8 mouse cellular contexts compared by ENCODE assay signal in the genomic region with DNA sequence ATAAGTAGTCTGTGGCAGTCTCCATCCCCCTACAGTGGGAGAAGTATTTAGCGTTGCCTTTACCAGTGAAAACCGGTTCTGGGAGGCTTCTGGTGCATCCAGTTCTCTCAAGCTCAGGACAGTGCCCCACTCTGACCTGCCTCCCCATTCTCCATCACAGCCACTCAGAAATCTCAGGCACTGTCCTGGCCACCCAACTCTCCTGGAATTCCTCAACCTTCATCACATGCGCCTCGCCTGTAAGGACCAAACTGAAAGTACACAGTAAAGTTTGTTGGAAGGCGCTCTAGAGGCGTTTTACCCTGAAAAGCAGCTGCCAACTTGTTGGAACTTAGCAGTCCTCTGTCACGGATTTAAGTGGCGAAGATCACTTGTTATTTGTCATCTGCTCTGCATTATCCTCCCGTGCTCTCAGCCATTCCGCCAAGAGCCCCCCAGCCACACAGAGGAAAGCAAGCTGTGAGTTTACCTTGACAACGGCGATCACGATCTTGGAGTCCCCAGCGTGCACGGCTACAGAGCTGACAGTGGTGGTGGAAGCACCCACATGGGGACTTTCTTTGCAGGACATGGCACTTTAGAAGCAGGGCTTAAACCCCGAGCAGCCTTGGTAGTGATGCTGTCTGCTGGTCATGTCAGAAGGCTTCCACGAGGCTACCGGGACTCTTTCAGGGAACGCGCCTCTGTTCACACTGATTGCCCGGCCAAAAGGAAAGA. TPM values are rescaled to one million over a fixed set of nuclear protein-coding genes. Genes with fewer than 3 reads are reported as not detected.
A peak's percentile ranks its signal among the peaks of the same experiment; 100 is the strongest.
DNase-seq lines count a peak whose midpoint lies in the region; ATAC-seq and TF ChIP-seq lines count a peak whose summit lies in the region.

No protein-coding gene starts in this region.

- peak overlapping the region; percentile 94 for H3K9ac ChIP-seq in heart, embryonic 14.5 days (ENCODE audit: low read length)
- peak overlapping the region; percentile 62 for H3K9ac ChIP-seq in kidney, embryonic 15.5 days

- no peaks in the 10 kb centered on the region for H3K27me3 ChIP-seq in heart, embryonic 14.5 days (ENCODE audit: control insufficient read depth, insufficient read depth, low read length)
- H3K27me3 ChIP-seq in kidney, embryonic 15.5 days: no peaks in the 10 kb centered on the region

- intact Hi-C loops in left cerebral cortex, postnatal 4 days (cut with DNase I): no loop called here

- H3K4me1 ChIP-seq in embryonic fibroblast, embryonic 13.5 days (ENCODE audit: control insufficient read depth, insufficient read depth, low read length): peaks cover 9% of the 10 kb centered on the region; the same call in 1 of the 2 replicates
- H3K4me1 ChIP-seq in heart, embryonic 14.5 days (ENCODE audit: control insufficient read depth in 2 of 2, insufficient read depth in 2 of 2, low read length in 2 of 2): peaks cover 30 to 74% of the 10 kb centered on the region in 2 experiments
- peaks cover 30% of the 10 kb centered on the region for H3K4me1 ChIP-seq in kidney, embryonic 15.5 days

- peak; percentile 11 for DNase-seq in layer of hippocampus, adult 11-12 months (ENCODE audit: low spot score)
- no peak for DNase-seq in layer of hippocampus, postnatal 25 days (ENCODE audit: extremely low spot score in 1 of 2, low spot score in 1 of 2)
- peak; percentile 56 for DNase-seq in lung, postnatal 14 days
- DNase-seq in retina, embryonic 14.5 days (ENCODE audit: low spot score): peak; percentile 50
- DNase-seq in left cerebral cortex, postnatal 4 days: no peak

- no peak for TF ChIP-seq CTCF in embryonic fibroblast, embryonic 13.5 days (IDR thresholded peaks at IDR 0.05; ENCODE audit: borderline replicate concordance, insufficient read depth, low read length)

- under 1% methylated on average over 21 of the region's 21 CpGs for WGBS in heart, embryonic 14.5 days
- WGBS in kidney, embryonic 15.5 days: 2% methylated on average over 19 of the region's 21 CpGs

- peaks cover 31% of the 10 kb centered on the region for H3K36me3 ChIP-seq in heart, embryonic 14.5 days (ENCODE audit: control insufficient read depth, insufficient read depth, low read length)
- H3K36me3 ChIP-seq in kidney, embryonic 15.5 days: no peaks in the 10 kb centered on the region

- no peaks in the 10 kb centered on the region for H3K9me3 ChIP-seq in heart, embryonic 14.5 days (ENCODE audit: control insufficient read depth, low read length)
- no peaks in the 10 kb centered on the region for H3K9me3 ChIP-seq in kidney, embryonic 15.5 days (replicated peaks)

- TF ChIP-seq POLR2A in embryonic fibroblast, embryonic 13.5 days (IDR thresholded peaks at IDR 0.05; ENCODE audit: low read depth, low read length): no peak

- peak overlapping the region; percentile 12 for H3K27ac ChIP-seq in embryonic fibroblast, embryonic 13.5 days (ENCODE audit: insufficient read depth, low read length)
- peak overlapping the region; percentile 97 to 99 for H3K27ac ChIP-seq in heart, embryonic 14.5 days (replicated peaks in 1 of 2; ENCODE audit: control insufficient read depth in 1 of 2, insufficient read depth in 1 of 2, low read depth in 2 of 2, low read length in 2 of 2)
- H3K27ac ChIP-seq in kidney, embryonic 15.5 days: peak overlapping the region; percentile 86

- ATAC-seq in heart, embryonic 14.5 days (ENCODE audit: insufficient number of reproducible peaks, insufficient read depth, low FRiP score, low read depth): peak; percentile 71
- peak; percentile 74 for ATAC-seq in kidney, embryonic 15.5 days (replicated peaks; ENCODE audit: low FRiP score)

- peak overlapping the region; percentile 82 for H3K4me2 ChIP-seq in heart, embryonic 14.5 days (ENCODE audit: low read length)
- peak overlapping the region; percentile 86 for H3K4me2 ChIP-seq in kidney, embryonic 15.5 days

- H3K4me3 ChIP-seq in embryonic fibroblast, embryonic 13.5 days (ENCODE audit: insufficient read depth, low read length): peak overlapping the region; percentile 53
- peak overlapping the region; percentile 77 to 90 for H3K4me3 ChIP-seq in heart, embryonic 14.5 days (ENCODE audit: control insufficient read depth in 1 of 2, insufficient read depth in 1 of 2, low read depth in 1 of 2, low read length in 2 of 2)
- peak overlapping the region; percentile 52 for H3K4me3 ChIP-seq in kidney, embryonic 15.5 days (replicated peaks)

RNA-seq across cellular contexts. Expression of a gene that starts 0.4 kb away (rescaled TPM):
- total RNA-seq in layer of hippocampus, postnatal 25 days (2021): 10 to 100 TPM; 19.9 to 24.4 TPM
- 11.2 and 16.3 TPM in 2 replicates for polyA plus RNA-seq in embryonic fibroblast, embryonic 13.5 days (2011; ENCODE audit: insufficient read length, low read depth, missing spikeins)
- polyA plus RNA-seq in heart, embryonic 14.5 days (2014; fragmentation: Nextera tagmentation; extraction: Ambion mirVana): 189 and 213 TPM in 2 replicates
- 14.2 and 14.7 TPM in 2 replicates for polyA plus RNA-seq in kidney, embryonic 15.5 days (2015; fragmentation: Nextera tagmentation; extraction: Ambion mirVana)
- 10 to 100 TPM; 16.8 to 18.3 TPM for total RNA-seq in left cerebral cortex, postnatal 4 days (2021)

Comparison
In these comparisons a context has a peak if more than half of its experiments do, and no peak if none do; other contexts are left out.
1. DNase-seq: peak in layer of hippocampus, adult 11-12 months (single experiment), lung, postnatal 14 days (single experiment) and retina, embryonic 14.5 days (single experiment); none in layer of hippocampus, postnatal 25 days (0 of 2) and left cerebral cortex, postnatal 4 days (single experiment).
2. H3K27ac ChIP-seq: peak in every context shown above with its lines; median percentile 98 in heart, embryonic 14.5 days; 86 in kidney, embryonic 15.5 days; 12 in embryonic fibroblast, embryonic 13.5 days.
3. RNA of a gene that starts 0.4 kb away (polyA plus RNA-seq): 189 to 213 TPM in heart, embryonic 14.5 days; 11.2 to 16.3 TPM in embryonic fibroblast, embryonic 13.5 days and 14.2 to 14.7 TPM in kidney, embryonic 15.5 days; every median in the first group is over 10 times any median in the second.
4. Peak in every context shown above with its lines, with median percentiles within 50 percentile points of each other: H3K4me3 ChIP-seq.